Mouse (Mus musculus) heart, postnatal 36 days (tissue): ENCODE measurements at regions not wholly inside any gene's neighbourhood (a gene's known extent, or its start where the extent isn't known, plus 50 kb on each side); places are given as distances from the start of the nearest gene placed in this dataset.

ENCODE experiments used
- DNase-seq, 2 experiments: peaks; one replicate each; pipeline ENCODE4 v3.0.0; 2021 to 2022
- intact Hi-C: fragments of 180-260 bp; cut with DNase I; formaldehyde crosslinking; loops from one replicate; pipeline ENCODE4 v1.15.1; 2025

- intact Hi-C loops, result no loop called here
- DNase-seq, result no peak
These were observed 335.9 kb downstream of the Rnf144a start for GRCm38 (mm10) chr12:26079061-26079625.

- DNase-seq, result no peak
- intact Hi-C loops, result no loop called here
These were observed 339.3 kb downstream of the Rnf144a start for GRCm38 (mm10) chr12:26075638-26076254.

GRCm38 (mm10) chr12:26072180-26072579 is 342.9 kb downstream of the Rnf144a start:
- intact Hi-C loops, result no loop called here
- DNase-seq, result no peak

- peak; percentile 58 to 61 for DNase-seq
- intact Hi-C loops, result loop anchor here (1.0 kb wide), 3 partner anchors 207 to 1044 kb away; no protein-coding TSS in a partner anchor
These were observed 343.4 kb downstream of the Rnf144a start for GRCm38 (mm10) chr12:26071610-26072009.

GRCm38 (mm10) chr12:26068685-26069008 is 346.4 kb downstream of the Rnf144a start:
- intact Hi-C loops, result no loop called here

GRCm38 (mm10) chr12:26067866-26068684 is 347.0 kb downstream of the Rnf144a start:
- peak; percentile 7 for DNase-seq
- intact Hi-C loops, result no loop called here

More at GRCm38 (mm10) chr12:26068685-26069008, 346.4 kb downstream of the Rnf144a start:
- DNase-seq, result no peak

GRCm38 (mm10) chr12:26060378-26060777 is 354.7 kb downstream of the Rnf144a start:
- intact Hi-C loops, result no loop called here
- DNase-seq, result no peak

- intact Hi-C loops, result no loop called here
- no peak for DNase-seq
These were observed 356.0 kb downstream of the Rnf144a start for GRCm38 (mm10) chr12:26059090-26059489.

- intact Hi-C loops, result no loop called here
- DNase-seq, result no peak
These were observed 357.5 kb downstream of the Rnf144a start for GRCm38 (mm10) chr12:26057491-26058054.

- DNase-seq, result no peak
- intact Hi-C loops, result no loop called here
These were observed 368.1 kb downstream of the Rnf144a start for GRCm38 (mm10) chr12:26046991-26047390.

GRCm38 (mm10) chr12:26045321-26045720 is 369.7 kb downstream of the Rnf144a start:
- no peak for DNase-seq
- intact Hi-C loops, result no loop called here

GRCm38 (mm10) chr12:26012951-26013350 is 402.1 kb downstream of the Rnf144a start:
- intact Hi-C loops, result no loop called here

GRCm38 (mm10) chr12:25994063-25994462 is 421.0 kb downstream of the Rnf144a start:
- DNase-seq, result no peak
- intact Hi-C loops, result no loop called here

More at GRCm38 (mm10) chr12:26012951-26013350, 402.1 kb downstream of the Rnf144a start:
- DNase-seq, result no peak

- intact Hi-C loops, result no loop called here
- DNase-seq, result no peak
These were observed 423.1 kb downstream of the Rnf144a start for GRCm38 (mm10) chr12:25991801-25992525.

GRCm38 (mm10) chr12:25982545-25982944 is 432.5 kb downstream of the Rnf144a start:
- intact Hi-C loops, result no loop called here
- DNase-seq, result no peak

GRCm38 (mm10) chr12:25978335-25978734 is 436.7 kb downstream of the Rnf144a start:
- intact Hi-C loops, result no loop called here
- no peak for DNase-seq

GRCm38 (mm10) chr12:25958584-25958983 is 456.5 kb downstream of the Rnf144a start:
- no peak for DNase-seq
- intact Hi-C loops, result no loop called here

GRCm38 (mm10) chr12:25957547-25957946 is 457.5 kb downstream of the Rnf144a start:
- intact Hi-C loops, result no loop called here
- no peak for DNase-seq

- DNase-seq, result no peak
- intact Hi-C loops, result no loop called here
These were observed 467.9 kb downstream of the Rnf144a start for GRCm38 (mm10) chr12:25947107-25947506.

GRCm38 (mm10) chr12:25946121-25946520 is 468.9 kb downstream of the Rnf144a start:
- intact Hi-C loops, result no loop called here
- DNase-seq, result no peak

GRCm38 (mm10) chr12:25938856-25939255 is 476.2 kb downstream of the Rnf144a start:
- DNase-seq, result no peak
- intact Hi-C loops, result no loop called here
